In genomic region chr13:9866161-9866560, GRCm38 (mm10) we compare ENCODE assay signal across 18 mouse cellular contexts.
"Had no signal": no experiment of that assay in that cellular context is flagged by ENCODE, and none has a peak within 500 bp of the region (broad histone marks: within the 10 kb centered on the region; RNA-seq: fewer than 3 reads in every experiment).

No protein-coding gene starts in this region.

- H3K4me2 ChIP-seq: liver, embryonic 13.5 days; midbrain, embryonic 11.5 days; neural tube, embryonic 13.5 days had no signal

- DNase-seq: kidney, adult 2 months; kidney, postnatal 25 days; layer of hippocampus, adult 9-11 months; liver, embryonic 13.5 days; lung, adult 2 months; lung, postnatal 14 days; lung, postnatal 4 days; retina, postnatal 1 day; right cerebral cortex, postnatal 25 days; spleen, adult 18-20 months; thymus, adult 2 months; thymus, postnatal 14 days; thymus, postnatal 4 days had no signal

- H3K36me3 ChIP-seq: liver, embryonic 13.5 days; neural tube, embryonic 13.5 days had no signal

- H3K27me3 ChIP-seq: liver, embryonic 13.5 days; neural tube, embryonic 13.5 days had no signal

- H3K9me3 ChIP-seq: liver, embryonic 13.5 days; neural tube, embryonic 13.5 days had no signal

- H3K4me3 ChIP-seq: layer of hippocampus, adult 2 months; liver, embryonic 13.5 days; myocyte; neural tube, embryonic 13.5 days had no signal

- H3K9ac ChIP-seq: liver, embryonic 13.5 days; neural tube, embryonic 13.5 days had no signal

- H3K27ac ChIP-seq: kidney, postnatal 0 days; layer of hippocampus, adult 2 months; liver, embryonic 13.5 days; neural tube, embryonic 13.5 days had no signal

- H3K4me1 ChIP-seq: liver, embryonic 13.5 days; neural tube, embryonic 13.5 days had no signal
